Mouse (Mus musculus): ENCODE results near the gene Akap13.

- TF ChIP-seq POLR2A (IDR thresholded peaks at IDR 0.05; ENCODE audit: extremely low read depth, insufficient read depth, low read length) = no peak
- no peak for TF ChIP-seq CTCF (IDR thresholded peaks at IDR 0.05; ENCODE audit: low read depth, low read length)
Observed at GRCm38 (mm10) chr7:75731951-75732350, 276.6 kb downstream of the Akap13 start.
